Mouse (Mus musculus): Measurements from ENCODE around the gene Fgfr3.

Gene Fgfr3

DNA sequence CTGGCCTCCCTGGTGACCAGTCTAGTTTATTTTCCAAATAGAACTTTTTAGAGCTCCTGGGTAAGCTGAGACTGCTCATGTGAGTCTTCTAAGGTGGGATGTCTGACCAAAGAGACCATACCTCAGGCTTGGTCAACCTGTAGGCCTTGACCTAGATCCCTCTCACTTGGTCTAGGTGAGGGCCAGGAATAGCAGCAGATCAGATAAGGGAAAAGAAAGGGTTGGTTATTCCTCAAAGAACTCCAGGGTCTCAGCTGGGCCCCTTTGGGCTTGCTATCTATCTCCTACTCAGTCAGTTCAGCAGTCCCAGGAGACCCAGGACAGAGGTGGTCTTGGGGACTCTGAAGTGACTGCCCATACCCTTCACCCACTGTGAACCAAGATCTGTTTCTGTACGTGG lies 23.9 kb upstream of the Fgfr3 start:
- intact Hi-C loops (cut with DNase I), result no loop called here

DNA sequence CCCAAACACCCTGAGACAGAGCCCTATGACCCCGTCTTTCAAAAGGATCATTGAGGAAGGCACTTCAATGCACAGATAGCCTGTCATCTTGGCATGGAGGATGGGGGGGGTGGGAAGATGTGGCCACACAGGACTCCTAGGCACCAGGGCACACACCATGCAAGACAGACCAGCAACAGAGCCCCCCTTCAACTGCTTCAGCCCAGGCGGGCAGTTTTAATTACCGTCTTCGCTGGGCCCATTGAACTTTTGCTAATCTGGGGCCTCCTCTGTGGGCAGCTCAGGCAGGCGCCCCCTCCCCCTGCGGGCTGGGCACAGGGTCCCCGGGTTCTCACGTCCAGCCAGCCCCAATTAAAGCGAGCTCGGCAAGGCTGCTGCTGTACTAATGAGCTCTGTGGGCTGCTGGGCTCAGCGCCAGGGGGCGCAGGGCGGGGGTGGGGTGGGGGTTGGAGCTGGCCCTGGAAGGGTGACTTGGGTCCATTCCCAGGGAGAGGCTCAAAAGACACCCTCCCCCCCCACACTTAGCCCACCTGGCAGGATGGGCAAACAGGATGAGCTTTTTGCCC lies 23.4 kb upstream of the Fgfr3 start:
- intact Hi-C loops (cut with DNase I), result no loop called here

DNA sequence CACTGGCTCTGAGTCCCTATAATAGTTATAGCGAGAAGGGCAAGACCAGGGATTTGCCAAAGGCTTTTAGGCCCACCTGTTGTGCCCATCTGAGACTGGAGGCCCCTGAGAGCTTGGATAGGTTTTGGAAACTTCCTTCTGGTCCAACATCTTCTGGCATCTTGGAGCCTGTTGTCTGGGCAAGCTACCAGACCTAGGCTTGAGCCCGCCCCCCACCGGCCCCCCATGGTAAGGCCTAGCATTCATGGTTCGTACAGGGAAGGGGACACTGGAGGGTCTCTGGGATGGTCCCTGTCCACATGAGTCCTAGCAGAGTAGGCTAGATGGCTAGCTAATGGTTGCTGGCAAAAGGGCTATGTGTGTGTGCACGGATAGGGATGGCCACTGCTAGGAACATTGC lies 22.8 kb upstream of the Fgfr3 start:
- intact Hi-C loops (cut with DNase I), result no loop called here

DNA sequence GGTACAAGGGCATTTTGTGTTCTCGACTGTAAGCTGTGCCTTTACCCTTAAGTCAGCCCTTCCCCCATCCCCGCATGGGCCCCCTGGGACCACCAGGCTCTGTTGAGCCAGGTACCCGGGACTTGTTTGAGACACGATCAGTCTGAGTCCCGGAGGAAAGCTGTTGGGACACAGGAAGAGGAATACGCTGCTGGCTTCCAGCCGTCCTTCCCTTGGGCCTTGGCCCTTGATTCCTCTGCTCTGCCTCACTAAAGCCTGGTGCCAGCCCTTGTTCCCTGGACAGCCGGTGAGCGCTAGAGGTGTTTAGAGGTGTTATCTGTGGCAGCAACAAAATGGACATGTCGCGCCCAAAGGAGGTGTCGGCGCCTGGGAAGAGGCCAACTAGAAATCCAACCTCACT lies 21.5 kb upstream of the Fgfr3 start:
- intact Hi-C loops (cut with DNase I), result no loop called here

DNA sequence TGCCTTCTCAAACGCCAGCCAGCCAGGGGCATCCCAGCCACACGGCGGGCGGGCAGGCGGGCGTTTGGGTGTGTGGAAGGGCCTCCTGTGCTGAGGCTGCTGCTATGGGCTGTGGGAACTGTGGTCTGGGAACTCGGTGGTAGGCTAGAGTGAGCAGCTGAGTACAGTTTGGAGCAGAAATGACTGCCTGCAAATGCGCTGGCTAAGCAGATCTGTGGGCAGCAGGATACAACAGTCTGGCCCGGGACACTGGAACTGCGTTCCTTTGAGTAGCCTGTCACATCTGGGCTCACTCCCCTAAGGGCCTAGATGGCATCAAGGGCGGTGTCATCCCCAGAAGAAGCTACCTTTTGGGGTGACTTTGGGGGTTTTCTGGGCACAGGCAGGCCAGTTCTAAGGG lies 19.6 kb upstream of the Fgfr3 start:
- intact Hi-C loops (cut with DNase I), result no loop called here

DNA sequence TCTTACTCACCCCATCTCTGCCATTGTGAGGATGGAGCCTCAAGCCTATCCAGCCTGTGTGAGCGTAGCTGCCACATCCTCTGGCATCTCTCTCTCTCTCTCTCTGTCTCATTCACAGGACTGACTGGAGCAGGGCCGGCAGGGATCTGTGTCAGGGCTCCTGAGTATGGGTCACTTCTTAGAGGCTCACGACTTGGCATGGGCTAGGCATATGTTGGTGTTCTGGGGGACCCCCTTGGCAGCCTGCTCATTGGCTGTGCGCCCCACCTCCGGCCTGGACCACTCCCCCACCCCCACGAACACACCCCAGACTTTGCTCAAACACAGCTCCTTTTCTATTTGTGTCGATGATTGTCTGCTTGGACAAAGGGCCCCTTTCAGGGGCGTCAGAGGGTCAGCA lies 17.5 kb upstream of the Fgfr3 start:
- intact Hi-C loops (cut with DNase I), result no loop called here

DNA sequence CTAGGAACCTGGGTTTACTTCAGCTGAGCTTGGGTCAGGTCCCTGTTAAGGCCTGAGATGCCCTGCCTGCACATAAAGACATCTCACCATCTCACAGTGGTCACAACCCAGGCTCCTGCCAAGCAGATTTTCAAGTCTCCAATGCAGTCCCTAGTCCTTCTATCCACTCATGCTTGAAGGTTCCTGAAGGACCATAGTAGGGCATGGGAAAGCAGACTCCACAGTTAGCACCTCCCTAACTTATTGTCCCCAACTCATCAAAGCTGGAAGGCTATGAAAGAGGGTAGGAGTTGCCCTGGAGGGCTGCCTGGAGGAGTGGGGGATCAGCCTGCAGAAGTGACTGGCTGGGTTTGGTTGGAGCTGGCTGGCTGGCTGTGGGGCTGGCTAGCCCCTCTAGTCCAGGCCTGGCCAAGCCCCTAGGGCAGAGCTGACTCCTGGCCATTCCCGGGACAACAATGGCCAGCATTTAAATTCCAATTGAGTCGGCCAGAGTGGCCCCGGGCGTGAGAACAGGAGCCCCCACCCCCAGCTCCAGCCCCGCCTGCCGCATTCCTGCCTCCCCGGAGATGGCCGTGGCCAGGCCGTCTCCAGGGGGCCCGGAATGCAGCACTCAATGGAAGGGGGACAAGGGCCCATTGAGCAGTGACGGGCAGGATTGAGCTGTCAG lies 16.4 kb upstream of the Fgfr3 start:
- intact Hi-C loops (cut with DNase I), result no loop called here

DNA sequence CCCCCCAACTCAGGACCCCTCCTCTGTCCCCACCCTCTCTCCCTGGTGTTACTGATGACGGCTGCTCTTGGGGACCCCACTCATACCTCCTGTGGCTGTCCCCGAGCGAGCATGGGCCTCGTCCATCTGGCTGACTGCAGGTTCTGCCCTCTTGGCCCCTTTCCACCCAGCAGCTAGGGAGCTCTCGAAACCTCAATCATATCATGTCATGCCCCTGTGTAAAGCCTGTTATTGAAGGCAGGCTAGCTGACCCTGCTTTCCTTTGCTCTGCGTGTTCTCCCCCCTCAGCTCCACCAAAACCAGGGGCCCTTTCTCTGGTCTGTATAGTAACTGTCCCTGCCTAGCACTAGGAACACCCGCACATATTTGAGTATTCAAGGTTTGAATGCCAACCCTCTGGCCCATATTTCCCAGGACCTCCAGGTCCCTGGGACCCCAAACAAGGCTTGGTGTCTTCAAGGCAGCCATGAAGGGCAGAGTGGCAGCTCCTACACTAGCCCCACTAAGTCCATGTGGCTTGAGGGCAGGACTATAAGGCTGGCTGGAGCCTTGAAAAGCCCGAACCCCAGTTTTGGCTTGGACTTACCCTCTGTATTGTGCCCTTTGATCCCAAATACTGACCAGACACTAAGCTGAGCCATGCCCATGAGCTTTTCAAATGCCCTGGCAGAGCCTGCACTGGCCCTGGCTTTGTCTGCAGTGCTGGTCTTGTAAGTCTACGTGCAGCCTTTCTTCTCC lies 15.7 kb upstream of the Fgfr3 start:
- intact Hi-C loops (cut with DNase I), result no loop called here

DNA sequence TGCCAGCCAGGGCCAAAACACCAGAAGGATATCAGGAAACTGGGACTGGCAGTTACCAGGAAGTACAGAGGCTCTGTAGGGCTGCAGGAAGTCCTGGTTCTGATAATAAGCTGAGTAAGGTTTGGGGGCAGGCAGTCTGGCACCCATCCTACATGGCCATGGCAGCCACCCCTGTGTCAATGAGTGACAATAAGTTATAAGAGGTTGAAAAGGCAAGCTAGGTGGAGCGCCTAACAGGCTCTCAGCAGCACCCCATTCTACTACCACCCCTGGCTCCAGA lies 15.2 kb upstream of the Fgfr3 start:
- intact Hi-C loops (cut with DNase I), result no loop called here

DNA sequence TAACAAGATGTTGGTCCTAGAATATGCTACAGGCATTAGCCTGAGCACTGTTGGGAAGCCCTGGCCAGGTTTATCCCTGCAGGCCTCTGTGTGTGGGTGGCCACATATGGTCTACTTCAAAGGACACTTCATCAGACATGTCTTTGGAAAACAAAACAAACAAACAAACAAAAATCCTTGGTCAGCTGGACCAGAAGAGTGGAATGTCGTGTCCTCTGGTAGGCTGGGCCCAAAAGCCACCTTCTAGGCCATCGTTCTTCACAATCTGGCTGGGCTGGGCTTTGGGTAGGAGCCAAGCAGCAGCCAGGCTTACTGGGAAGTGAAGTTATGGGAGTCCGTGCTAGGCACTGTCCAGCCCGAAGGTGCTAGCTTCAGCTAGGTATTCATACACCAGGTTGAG lies 14.3 kb upstream of the Fgfr3 start:
- intact Hi-C loops (cut with DNase I), result no loop called here

DNA sequence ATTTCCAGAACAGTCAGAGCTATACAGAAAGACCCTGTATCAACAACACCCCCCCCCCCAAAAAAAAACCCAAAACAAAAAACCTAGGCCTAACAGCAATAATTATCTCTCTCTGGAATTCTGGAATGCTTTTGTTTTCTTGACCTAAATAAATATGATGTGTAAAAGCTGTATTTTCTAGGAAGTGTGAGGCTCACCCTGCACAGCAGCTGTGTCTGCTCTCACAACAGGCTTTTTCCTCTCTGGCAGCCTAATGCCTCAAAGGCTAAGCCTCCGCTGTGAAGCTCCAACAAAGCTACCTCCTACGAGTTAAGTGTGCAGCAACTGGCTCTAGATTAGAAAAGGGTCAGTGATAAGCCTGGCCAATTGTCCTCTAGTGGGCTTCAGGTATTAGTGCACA lies 12.4 kb upstream of the Fgfr3 start:
- intact Hi-C loops (cut with DNase I), result no loop called here

DNA sequence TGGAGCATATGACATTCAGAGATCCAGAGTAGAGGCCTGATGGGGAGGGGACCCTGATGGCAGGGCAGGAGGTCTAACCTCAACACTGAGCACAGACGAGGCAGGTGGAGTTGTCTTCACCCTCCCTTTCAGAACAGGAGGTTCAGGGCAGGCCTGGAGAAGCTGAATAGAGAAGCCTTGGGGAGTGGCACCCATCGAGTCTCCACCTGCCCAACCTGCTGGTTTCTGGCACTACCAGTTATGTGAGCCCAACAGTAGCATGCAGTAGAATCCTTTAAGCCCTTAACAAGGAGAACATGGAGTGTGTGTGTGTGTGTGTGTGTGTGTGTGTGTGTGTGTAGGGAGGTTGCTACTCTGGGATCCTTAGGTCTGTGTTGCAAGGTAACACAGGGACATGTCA lies 8.9 kb upstream of the Fgfr3 start:
- intact Hi-C loops (cut with DNase I), result no loop called here

DNA sequence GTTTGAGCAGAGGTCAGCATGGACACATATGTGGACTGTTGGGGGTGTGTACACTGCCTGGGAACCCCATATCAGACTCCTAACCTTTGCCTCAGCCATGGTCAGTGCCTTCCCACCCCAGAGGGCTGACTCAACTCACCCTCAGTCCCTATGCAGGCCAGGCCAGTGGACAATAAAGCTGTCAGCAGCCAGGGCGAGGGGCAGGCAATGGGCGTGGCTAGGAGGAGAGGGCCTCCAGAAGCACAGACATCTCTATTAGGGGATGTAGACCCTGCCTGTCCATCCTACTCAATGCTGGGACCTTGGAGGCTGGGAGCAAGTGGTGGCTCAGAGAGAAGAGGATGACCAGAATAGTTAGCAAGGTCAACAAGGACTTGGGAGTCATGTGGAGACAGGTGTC lies 6.3 kb upstream of the Fgfr3 start:
- intact Hi-C loops (cut with DNase I), result no loop called here

DNA sequence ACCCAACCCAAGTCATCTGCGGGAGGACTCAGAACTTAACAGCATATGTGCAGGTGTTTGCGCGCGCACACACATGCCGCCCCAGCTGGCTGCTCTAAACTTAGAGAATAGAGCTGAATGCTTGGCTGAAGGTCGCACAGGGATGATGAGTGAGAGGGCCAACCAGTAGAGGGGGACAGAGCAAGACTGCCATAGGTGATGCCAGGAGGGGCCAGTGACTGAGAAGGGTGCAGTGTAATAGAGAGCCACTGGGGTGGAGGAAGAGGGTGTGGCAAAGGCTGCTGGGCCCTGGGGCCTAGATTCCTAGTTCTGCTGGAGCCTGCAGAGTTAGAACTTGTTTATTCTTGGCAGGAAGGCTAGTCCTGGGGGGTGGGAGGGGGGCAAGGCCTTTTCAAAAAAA lies 5.0 kb upstream of the Fgfr3 start:
- intact Hi-C loops (cut with DNase I), result no loop called here

DNA sequence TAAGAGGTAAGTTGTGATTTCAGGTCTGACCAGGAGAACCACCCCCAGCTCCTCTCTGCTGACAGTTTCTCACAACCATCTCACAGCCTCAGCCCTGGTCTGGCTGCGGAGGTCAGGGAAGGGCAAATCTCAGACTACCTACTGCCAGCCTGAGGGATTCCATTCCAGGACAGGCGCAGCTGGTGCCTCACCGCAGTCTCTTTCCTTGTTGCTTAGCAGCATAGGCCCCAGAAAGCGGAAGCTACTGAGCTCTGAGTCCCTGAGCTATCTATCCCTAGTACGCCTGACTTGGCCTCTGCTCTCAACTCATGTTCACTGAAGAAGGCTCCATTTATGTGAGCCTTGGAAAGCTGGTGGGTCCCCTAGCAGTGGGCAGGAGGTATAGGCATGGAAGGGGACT lies 3.0 kb upstream of the Fgfr3 start:
- intact Hi-C loops (cut with DNase I), result no loop called here

DNA sequence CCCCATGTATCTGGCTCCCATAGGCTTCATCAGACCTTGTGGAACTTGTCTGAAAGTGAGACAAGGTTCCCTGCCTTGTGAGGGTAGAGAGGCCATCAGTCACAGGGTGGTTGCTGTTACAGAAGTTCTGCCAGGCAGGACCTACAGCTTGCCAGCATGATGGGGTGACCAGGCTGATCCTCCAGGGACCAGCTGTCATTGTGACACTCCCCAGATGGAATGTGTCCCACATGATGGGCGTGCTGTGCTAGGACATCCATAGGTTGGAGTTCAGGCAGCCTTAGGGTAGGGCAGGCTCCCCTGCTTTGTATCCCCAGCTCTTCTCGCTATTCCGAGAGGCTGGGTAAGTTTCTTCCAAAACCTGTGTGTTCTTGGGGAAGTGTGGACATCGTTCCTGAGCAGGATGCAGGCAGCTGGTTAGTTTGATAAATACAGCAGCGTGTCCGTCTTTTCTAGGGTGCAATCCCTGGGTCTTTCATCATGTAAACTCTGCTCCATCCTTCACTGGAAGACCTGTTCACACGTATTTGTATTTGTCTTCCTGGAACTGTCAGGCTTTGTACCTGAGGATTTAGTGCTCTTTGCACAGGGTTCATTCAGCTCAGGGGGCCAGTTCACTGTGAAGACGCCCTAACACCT lies 503 bp upstream of the Fgfr3 start:
- intact Hi-C loops (cut with DNase I), result no loop called here

DNA sequence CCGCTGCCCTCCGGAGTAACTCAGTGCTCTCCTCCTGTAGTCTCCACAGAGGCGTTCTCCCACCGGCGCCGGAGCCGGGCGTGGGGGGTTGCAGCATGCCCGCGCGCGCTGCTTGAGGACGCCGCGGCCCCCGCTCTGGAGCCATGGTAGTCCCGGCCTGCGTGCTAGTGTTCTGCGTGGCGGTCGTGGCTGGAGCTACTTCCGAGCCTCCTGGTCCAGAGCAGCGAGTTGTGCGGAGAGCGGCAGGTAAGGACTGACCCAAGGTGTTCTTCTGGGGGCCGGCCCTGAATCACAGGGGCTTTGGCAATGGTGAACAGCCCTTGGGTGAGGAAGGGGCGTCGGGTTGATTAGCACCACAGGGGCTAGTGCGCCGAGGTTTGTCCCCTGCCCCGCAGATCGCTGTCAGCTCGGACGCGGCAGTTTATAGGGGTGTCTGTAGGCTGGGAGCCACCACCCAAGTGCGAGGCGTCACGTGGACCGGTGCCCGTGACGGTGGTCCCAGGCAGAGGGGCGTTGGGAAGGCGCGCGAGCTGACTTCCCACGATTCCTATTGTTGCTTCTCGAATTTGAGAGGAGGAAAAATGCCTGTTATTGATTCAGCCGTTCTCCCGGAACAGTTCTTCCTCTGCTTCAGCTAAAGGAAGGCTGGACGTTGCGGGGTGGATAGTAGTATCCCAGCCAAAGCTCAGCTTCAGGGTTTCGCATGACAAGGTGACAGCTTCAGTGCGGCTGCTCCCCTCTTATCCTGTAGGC lies 968 bp downstream of the Fgfr3 start:
- intact Hi-C loops (cut with DNase I), result no loop called here

DNA sequence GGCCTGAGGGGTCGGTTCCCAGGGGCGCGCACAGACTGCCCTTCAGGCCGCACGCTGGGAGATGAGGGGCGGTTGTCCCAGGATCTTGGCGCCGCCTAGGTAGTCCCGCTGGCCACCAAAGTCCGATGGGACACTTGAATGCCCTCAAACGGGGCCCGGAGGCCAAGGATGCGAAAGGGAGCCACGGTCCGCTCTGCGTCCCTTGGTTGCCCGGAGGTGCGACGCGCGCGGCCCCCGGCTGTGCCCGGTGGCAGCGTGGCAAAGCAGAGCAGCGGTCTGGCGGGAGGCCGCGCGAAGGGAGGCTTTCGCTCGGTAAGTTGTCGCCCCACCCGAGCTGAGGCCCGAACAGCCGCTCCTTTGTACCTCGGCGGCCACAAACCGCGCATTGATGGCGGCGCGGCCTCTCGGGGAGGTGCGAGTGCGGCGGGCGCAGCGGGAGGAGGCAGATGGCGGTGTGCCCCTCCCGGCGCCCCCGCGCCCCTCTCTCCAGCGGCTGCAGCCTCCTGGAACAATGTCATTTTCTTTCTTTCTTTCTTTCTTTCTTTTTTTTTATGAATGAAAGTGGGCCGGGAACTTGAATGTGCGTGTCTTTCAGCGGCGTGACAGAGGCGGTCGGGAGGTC lies 1.7 kb downstream of the Fgfr3 start:
- intact Hi-C loops (cut with DNase I), result no loop called here

DNA sequence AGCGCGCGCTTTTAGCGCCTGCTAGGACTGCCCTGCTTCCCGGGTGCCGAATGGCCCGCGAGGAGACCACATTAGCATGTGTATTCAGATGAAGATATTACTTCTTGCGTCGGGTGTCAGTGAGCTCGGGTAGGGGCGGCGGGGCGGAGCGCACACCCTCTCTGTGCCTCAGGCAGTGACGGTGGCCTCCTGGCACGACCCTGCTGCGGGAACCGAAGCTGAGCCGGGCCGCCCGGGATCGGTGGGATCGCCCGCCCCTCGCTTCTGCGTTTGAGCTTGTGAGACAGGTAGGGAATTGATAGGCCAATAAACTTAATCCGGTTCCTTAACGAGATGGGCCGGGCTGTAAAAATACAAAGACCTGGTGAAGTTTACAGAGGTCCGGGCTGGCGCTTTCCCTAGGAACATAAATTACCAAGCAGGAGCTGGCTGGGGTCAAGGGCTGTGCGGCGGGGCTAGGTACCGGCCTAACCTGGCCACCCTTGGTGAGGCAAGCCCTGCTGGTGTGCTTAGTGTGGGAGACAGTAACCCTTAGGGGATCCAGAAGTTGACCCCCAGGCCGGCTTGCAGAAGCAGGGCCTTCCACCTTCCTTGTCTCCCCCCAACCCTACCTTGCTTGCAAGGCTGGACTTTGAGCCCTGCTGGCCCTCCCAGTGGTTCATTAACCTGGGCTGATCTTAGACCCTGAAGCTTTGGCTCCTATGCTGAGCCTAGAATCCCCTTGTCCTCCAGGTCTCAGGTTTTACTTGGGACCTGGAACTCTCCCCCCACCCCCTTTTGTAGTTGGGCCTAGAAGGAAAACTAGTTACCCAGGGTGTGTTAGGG lies 2.4 kb downstream of the Fgfr3 start:
- intact Hi-C loops (cut with DNase I), result no loop called here

DNA sequence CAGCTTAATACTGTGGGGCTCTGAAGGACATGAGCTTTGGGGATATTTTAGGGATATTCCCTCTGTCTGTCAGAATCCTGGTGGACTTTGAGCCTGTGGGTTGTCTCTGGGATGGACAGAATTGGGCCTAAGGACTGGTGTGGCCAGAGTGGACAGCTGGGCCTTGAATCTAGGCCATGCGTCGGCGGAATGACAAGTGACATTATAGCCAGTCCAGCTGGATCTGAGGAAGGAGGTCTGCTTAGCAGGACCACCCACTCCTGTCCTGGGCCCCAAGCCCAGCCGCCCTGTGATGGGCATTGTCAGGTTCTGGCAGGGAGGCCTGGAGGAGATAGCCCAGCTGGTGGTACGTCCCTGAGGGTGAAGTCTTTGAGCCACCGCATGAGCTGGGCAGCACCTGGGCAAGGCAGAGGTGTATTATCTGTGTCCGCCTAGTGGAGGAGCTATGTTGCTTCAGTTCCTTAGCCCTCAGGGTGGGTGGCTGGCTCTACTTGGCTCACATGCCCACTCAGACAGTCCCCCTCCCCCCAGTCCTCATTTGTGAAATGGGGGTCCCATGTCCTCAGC lies 4.7 kb downstream of the Fgfr3 start:
- intact Hi-C loops (cut with DNase I), result no loop called here
